Mouse (Mus musculus): Measurements from ENCODE around the gene Ppfibp2.

The Ppfibp2 gene

GRCm38 (mm10) chr7:107702461-107703380 lies 107.7 kb downstream of the Ppfibp2 start:
- DNase-seq (ENCODE audit: low spot score), result no peak

GRCm38 (mm10) chr7:107705941-107706340 lies 110.9 kb downstream of the Ppfibp2 start:
- no peak for DNase-seq (ENCODE audit: low spot score)

GRCm38 (mm10) chr7:107707650-107708049 lies 112.6 kb downstream of the Ppfibp2 start:
- DNase-seq (ENCODE audit: low spot score), result no peak

GRCm38 (mm10) chr7:107708491-107709112 lies 113.6 kb downstream of the Ppfibp2 start:
- peak; percentile 70 for DNase-seq (ENCODE audit: low spot score)

GRCm38 (mm10) chr7:107712743-107713142 lies 117.7 kb downstream of the Ppfibp2 start:
- DNase-seq (ENCODE audit: low spot score), result no peak

- no peak for DNase-seq (ENCODE audit: low spot score)
Measured at GRCm38 (mm10) chr7:107714067-107714466, 119.1 kb downstream of the Ppfibp2 start.

- no peak for DNase-seq (ENCODE audit: low spot score)
Measured at GRCm38 (mm10) chr7:107720771-107721170, 125.8 kb downstream of the Ppfibp2 start.

GRCm38 (mm10) chr7:107722536-107722935 lies 127.5 kb downstream of the Ppfibp2 start:
- no peak for DNase-seq (ENCODE audit: low spot score)

GRCm38 (mm10) chr7:107727538-107727937 lies 132.5 kb downstream of the Ppfibp2 start:
- DNase-seq (ENCODE audit: low spot score), result no peak

GRCm38 (mm10) chr7:107730587-107730986 lies 135.6 kb downstream of the Ppfibp2 start:
- no peak for DNase-seq (ENCODE audit: low spot score)

- DNase-seq (ENCODE audit: low spot score), result no peak
Measured at GRCm38 (mm10) chr7:107733162-107733561, 138.2 kb downstream of the Ppfibp2 start.

- no peak for DNase-seq (ENCODE audit: low spot score)
Measured at GRCm38 (mm10) chr7:107738726-107739125, 143.7 kb downstream of the Ppfibp2 start.

- no peak for DNase-seq (ENCODE audit: low spot score)
Measured at GRCm38 (mm10) chr7:107742963-107743465, 148.0 kb downstream of the Ppfibp2 start.

- no peak for DNase-seq (ENCODE audit: low spot score)
Measured at GRCm38 (mm10) chr7:107744454-107744853, 149.4 kb downstream of the Ppfibp2 start.

GRCm38 (mm10) chr7:107745111-107745510 lies 150.1 kb downstream of the Ppfibp2 start:
- no peak for DNase-seq (ENCODE audit: low spot score)

GRCm38 (mm10) chr7:107746036-107746435 lies 151.0 kb downstream of the Ppfibp2 start:
- DNase-seq (ENCODE audit: low spot score), result no peak

- no peak for DNase-seq (ENCODE audit: low spot score)
Measured at GRCm38 (mm10) chr7:107747476-107747875, 152.5 kb downstream of the Ppfibp2 start.

GRCm38 (mm10) chr7:107747954-107748353 lies 152.9 kb downstream of the Ppfibp2 start:
- peak; percentile 62 for DNase-seq (ENCODE audit: low spot score)

GRCm38 (mm10) chr7:107749270-107749669 lies 154.3 kb downstream of the Ppfibp2 start:
- DNase-seq (ENCODE audit: low spot score), result peak; percentile 43

- no peak for DNase-seq (ENCODE audit: low spot score)
Measured at GRCm38 (mm10) chr7:107749721-107750120, 154.7 kb downstream of the Ppfibp2 start.

- no peak for DNase-seq (ENCODE audit: low spot score)
Measured at GRCm38 (mm10) chr7:107752031-107752520, 157.1 kb downstream of the Ppfibp2 start.

- DNase-seq (ENCODE audit: low spot score), result no peak
Measured at GRCm38 (mm10) chr7:107755905-107756304, 160.9 kb downstream of the Ppfibp2 start.

- no peak for DNase-seq (ENCODE audit: low spot score)
Measured at GRCm38 (mm10) chr7:107756748-107757147, 161.7 kb downstream of the Ppfibp2 start.
